Mouse (Mus musculus): ENCODE data around the gene Sfxn5.

Gene Sfxn5

DNA sequence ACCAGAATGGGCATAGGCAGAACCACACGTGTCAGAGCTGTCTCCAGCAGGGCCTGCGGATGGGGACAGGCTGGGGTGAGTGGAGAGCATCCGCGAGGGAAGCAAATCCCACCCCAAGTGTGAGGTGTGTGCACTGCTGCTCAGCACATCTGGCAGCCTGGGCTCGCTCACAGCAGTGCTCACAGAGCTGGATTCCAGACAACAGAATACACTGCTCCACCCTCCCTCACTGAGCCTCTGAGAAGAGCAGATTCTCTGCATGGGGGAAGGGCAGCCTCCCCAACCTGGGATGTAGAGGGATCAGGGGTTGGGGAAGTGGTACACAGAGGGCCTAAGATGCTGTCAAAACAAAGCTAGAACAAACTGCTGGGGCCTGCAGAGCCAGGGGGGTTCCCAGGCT, 98.4 kb downstream of the Sfxn5 start:
- no peak for DNase-seq (ENCODE audit: low read depth, low spot score)

DNA sequence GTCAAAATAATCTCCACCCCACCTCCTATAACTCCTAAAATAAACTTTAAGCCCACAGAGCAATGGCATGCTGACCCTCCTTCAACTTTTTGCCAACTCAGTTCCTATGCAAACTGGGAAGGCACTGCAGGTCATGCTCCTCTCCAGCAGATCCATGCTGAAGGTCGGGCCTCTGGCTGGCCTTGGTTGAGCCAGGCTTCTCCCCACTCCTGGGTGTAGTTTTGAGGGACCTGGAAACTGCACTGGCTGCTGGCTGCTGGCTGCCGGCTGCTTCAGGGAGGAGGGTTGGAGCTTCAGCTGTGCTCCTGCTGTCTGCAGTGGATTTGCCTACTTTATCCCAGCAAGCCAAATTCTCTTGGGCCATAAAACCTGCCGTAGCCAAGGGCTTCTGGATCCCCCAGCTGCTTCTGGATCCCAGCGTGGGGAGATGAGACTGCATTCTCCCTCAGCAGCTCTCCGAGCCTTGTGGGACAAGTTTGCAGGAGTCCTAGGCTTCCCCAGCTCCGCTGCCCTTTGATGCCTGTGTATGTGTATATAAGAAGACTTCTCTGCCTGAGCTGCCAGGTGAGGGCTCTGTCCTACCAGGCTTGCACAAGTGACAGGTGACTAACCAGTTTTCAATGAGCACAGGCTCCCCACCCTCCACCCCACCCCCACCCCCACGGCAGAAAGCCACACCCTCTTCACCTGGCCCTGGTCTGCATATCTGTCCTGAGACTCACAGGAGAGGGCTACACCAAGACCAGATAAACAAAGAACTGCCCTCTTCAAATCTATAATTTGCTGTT, 100.2 kb downstream of the Sfxn5 start:
- DNase-seq (ENCODE audit: low read depth, low spot score) = no peak

DNA sequence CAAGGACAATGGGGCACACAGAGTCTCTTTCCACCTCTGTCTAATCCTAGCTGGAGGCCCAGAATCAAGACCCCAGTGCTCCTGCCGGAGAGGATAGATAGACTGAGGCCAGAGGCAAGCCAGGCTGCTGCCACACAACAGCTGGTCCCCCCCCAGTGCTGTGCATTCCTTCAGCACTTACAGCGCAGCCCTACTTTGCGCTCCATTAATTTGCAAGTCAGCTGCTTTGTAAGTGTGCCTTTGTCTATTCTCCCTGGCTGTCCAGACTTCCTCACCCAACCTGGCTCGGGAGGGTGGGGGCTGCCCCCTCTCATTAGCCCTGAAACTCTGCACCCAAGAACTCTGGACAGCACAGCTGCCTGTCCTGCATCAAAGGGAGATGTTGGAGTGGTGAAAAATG, 101.2 kb downstream of the Sfxn5 start:
- DNase-seq (ENCODE audit: low read depth, low spot score) = no peak

DNA sequence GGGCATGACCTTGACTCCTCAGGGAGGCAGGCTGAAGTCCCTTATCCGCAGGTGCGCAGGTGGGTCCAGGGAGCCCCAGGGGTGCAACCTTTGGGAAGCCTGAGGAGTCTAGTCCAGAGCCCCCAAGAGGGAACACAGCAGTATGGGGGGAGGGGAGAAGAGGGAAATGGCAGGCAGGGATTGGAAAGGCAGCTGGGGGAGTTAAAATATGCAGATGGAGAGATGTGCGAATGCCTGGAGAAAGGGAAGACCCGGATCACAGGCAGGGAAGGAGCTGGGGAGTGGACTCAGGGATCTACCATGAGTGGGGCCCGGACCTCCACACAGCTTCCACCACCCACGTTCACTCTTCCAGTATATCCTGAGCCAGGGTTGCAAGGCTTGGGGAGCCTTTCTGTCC, 101.8 kb downstream of the Sfxn5 start:
- no peak for DNase-seq (ENCODE audit: low read depth, low spot score)

DNA sequence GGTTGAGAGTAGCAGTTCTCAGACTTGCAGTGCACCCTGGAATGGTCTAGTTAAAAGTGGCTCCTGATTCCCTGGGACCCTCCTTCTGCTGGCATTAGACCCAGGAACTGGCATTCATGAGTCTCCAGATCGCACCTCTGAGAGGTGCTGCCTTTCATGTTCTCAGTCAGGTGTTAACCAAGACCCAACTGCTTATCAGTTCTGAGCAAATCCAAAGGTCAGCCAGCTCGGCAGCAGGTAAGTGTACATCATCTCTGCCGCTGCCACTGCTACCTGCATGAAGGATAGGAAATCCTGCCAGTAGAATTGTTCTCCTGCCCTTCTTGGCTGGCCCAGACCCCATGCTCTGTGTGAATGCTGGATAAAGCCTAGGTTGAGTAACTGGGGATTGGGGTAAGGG, 102.5 kb downstream of the Sfxn5 start:
- DNase-seq (ENCODE audit: low read depth, low spot score) = no peak

DNA sequence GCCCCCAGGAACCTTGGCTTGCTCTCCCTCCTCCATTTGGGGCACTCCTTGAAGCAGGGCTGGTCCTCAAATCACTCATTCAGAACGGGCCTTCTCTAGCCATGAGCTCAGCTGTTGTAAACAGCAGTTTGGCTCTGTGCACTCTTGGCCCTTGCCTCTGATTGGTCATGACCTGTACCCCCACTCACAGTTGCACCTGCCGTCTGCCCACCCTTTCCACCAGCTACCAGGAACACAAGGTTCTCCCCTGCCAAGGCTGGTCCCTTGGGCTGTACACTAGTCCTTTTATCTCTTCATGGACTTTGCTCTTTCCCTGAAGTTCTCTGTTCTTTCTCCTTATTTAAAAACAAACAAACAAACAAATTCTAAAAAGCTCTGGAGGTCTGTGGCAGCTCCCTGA, 105.7 kb downstream of the Sfxn5 start:
- no peak for DNase-seq (ENCODE audit: low read depth, low spot score)

DNA sequence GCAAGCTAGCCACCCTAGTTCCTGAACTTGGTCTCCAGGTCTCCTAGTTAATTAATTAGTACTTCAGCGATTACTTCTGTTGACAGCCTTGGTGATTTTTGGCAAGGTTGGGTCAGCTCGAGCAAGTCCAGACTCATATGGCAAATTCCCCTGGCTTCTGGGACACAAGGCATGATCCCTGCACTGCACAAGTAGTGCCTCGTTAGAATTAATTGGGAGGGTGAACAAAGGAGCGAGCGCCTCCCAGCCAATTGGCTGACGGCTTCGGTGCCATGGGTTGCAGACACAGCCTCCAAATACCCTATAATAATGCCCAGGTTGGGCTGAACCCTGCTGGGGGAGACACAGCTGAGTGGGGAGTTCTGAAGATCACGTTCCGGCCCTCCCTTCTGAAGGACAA, 106.7 kb downstream of the Sfxn5 start:
- DNase-seq (ENCODE audit: low read depth, low spot score) = no peak

DNA sequence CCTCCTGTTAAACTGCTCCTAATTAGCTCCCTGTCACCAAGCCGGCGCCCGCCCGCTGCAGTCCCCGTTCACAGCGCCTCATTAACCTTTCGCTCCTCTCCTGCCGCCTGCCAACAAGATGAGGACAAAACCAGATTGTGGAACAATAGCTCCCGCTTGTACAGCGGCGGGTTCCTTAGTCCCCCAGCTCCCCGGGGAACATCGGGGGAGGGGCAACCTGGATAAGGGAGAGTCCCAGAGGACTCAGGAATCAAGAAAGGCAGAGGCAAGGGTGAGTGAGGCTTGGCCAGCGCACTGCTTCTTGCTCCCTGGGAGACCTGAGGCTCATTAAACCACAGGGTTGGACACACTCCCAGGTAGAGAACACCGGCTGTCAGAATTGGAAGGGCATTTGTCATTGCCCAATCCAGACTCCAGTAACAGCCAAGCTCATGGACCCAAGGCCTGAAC, 108.8 kb downstream of the Sfxn5 start:
- no peak for DNase-seq (ENCODE audit: low read depth, low spot score)

DNA sequence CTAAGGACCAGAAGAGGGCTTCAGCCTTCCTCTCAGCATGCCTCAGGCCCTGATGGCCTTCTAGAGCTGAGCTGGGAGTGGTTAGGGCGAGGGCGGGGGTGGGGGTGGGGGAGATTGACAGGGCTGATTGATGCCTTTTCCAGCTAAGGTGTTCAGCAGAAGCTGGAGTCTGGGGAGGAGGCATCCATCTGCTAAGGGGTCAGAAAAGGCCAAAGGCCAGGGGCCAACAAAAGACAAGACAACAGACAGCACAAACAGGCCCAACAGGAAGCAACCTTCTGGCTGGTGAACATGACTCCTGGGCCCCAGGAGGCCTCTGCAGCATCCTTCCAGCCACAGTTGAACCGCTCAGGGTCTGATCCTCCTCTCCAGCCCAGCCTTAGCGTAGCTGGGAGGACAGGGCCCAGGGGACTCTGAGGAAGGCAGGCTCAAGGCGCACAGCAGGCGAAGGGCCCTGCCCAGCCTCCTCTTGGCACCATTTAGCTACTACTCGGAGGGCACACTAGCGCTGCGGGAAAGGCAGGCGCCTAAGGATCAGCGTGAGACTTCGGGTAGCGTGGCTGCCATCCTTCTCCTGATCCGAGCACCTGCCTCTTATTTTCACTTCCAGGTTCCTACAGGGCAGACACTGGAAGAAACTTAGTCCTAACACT, 109.6 kb downstream of the Sfxn5 start:
- DNase-seq (ENCODE audit: low read depth, low spot score) = no peak

DNA sequence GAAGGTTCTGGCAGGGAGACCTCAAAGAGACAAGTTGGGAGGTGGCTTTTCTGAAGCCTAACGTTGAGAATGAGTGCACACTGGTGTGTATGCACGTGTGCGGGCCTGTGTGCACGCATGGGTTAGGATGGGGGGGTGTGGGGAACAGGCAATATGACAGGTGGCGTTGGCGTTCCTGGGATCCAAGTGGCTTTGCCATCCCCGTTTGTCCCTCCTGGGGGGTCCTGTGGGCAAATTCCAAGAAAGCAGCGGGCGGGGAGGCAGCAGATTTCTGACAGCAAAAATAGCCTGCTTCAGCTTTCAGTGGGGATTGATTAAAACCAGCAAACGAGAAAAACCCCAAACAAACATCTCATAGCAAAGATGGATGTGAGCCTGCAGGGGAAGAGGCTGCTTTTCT, 110.7 kb downstream of the Sfxn5 start:
- no peak for DNase-seq (ENCODE audit: low read depth, low spot score)

DNA sequence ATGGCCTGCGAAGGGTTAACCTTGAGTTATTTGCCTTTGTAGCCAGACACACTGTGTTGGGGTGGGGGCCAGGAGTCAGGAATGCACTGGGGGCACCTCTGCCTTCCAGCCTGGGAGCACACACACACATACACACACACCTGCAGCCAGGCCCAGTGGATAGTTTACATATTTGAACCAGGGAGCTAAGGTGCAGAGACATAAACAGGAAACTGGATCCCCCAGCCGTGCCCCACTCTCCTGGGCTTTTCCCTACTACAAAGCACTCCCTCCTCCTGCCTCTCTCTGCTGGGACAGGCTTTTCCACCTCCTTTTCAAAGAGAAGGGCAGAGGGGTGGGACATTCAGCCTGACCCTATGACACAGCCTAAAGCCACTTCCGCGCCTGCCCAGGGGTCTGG, 112.3 kb downstream of the Sfxn5 start:
- no peak for DNase-seq (ENCODE audit: low read depth, low spot score)

DNA sequence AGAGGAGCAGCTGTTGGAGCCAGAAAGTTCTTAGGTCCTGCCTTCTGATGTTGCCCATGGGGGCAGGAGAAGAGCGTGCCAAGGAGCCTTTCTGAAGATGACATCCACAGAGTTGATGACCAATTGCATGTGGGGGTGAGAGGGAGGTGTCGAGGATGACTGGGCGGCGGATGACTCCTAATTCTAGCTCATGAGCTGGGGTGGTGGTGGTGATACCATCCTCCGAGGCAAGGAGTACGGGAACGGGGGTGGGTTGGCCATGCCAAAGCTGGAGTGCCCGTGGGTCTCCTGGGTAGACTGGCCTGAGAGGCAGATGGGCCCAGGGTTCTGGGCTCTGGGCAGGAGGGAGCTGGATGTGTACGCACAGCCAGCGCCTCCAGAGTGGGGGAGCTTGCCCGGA, 113.5 kb downstream of the Sfxn5 start:
- DNase-seq (ENCODE audit: low read depth, low spot score) = no peak

DNA sequence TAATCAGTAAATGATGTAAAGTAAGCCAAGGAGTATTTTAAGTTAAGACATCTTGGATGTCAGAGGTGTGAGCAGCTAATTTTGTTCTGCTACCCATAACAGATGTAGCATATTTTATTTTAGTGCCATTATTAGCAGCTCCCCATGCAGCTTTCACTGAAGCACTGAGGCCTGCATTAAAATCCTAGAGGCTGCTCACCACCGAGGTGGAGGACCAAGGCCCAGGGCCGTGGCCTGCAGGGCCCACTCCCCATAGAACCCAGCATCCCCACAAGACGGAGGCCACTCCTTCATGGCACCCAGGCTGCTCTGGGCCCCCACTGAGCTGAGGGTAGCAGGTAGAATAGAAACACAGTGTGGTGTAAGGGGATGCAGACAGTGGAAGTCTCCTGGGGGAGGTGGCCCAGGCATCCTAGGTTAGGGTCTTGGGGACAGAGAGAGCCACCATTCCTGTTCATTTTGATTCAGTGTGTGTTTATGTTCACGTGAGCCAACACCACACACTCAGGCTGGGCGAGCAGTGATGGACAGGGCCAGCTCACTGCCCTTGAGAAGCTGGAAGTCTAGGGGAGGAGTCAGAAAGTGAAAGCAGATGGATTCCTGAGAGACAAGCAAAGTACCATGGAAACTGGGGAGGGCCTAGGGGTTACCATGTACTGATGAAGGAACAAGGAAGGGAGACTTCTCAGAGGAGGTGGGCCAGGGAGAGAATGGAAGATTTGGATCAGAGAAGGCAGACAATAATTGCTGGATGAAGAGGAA, 114.4 kb downstream of the Sfxn5 start:
- DNase-seq (ENCODE audit: low read depth, low spot score) = no peak

DNA sequence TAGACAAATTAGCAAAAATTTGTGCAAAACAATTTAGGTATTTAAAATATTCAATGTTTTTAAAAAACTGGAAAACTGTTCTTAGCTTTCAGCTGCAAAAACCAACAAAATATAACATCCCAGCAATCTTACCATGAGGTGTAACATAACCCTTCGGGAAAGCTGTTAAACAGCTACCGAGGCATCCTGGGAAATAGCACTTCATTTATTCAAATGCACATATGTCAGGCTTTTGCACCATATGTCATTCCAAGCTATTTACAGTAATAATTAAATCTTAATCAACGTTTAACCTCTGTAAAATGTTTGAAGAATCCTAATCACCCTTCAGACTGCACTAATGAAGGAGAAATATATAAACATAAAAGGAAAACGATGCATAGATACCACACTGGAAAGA, 115.0 kb downstream of the Sfxn5 start:
- DNase-seq (ENCODE audit: low read depth, low spot score) = no peak

DNA sequence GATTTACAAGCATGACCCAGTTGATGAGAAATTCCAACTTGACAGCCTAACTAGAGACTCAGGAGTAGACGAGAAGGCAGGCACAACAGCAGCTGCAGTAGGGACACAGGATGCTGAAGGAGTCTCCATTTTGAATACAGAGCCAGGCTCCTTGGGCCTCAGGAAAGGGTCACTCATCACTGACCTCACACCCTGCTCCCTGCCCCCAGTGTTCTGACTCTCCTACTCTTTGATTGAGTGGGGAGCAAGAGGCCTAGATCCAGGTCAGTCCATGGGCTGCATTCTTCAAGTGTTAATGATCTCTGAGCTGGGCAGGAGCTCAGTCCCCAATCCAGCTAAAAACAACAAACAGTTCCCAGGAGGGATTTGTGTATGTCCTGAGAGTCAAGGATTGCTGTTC, 122.5 kb downstream of the Sfxn5 start:
- DNase-seq (ENCODE audit: low read depth, low spot score) = no peak

DNA sequence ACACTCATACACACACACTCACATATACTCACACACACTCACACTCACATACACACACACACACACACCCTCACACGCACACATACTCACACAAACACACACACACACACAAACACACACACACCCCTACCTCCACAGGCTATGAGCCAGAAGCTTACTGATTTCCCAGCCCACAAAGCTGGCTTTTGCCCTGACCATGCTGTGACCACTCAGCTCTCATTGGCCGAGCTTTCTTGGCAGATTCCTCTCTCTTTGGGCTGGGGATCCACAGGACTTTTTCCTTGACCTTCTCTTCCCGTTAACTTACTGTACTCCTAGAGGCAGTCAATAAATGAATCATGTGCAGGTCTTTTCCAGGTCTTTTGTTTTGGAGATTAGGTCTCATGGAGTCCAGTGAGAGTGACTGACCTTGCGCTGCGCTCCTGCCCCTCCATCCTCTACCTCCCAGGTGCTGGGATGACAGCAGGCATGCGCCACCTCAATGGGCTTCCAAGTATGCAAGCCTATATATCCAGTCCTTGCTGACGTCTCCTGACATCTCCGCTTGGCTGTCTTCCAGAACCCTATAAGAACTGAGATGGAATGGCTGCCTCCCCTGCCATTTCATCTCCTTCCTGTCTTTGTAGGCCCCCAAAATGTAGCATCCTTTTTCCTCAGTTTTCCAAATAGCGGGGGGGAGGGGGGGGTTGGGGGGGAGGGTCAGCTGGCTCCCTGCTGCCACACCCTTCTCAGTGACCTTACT, 123.8 kb downstream of the Sfxn5 start:
- no peak for DNase-seq (ENCODE audit: low read depth, low spot score)

DNA sequence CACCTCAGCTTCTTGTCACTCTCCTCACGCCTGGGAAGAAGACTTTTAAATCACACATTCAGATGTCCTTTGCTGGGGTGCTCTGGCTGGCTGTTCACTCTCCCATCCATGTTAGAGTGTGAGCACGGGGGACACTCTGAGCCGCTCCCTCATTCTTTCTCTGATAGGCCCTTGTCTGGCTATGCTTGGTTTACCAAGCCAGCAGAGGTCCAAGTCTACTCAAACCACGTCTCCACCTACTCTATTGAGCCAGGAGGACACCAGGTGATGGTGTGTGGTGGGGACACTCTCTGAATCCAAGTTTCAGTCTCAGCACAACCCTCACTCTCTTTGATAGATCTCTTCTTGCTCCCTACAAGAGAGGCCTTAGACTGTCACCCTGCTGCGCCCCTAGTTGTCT, 125.9 kb downstream of the Sfxn5 start:
- no peak for DNase-seq (ENCODE audit: low read depth, low spot score)

DNA sequence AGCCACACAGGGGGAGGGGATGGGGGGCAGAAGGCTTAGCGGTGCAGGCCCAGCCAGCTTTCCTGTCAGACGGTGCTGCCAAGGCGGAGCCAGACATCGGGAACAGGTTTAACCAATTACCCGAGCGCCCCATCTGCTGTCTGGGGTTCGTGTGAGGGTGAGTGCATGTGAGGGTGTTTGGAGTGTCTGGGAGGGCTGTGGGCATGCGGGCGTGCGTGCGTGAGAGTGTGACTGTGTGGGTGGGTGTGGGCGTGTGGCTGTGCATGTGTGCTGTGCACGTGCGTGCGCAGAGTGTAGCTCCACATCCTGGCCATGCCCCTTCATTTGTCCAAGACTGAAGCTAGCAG, 126.3 kb downstream of the Sfxn5 start:
- DNase-seq (ENCODE audit: low read depth, low spot score) = no peak

DNA sequence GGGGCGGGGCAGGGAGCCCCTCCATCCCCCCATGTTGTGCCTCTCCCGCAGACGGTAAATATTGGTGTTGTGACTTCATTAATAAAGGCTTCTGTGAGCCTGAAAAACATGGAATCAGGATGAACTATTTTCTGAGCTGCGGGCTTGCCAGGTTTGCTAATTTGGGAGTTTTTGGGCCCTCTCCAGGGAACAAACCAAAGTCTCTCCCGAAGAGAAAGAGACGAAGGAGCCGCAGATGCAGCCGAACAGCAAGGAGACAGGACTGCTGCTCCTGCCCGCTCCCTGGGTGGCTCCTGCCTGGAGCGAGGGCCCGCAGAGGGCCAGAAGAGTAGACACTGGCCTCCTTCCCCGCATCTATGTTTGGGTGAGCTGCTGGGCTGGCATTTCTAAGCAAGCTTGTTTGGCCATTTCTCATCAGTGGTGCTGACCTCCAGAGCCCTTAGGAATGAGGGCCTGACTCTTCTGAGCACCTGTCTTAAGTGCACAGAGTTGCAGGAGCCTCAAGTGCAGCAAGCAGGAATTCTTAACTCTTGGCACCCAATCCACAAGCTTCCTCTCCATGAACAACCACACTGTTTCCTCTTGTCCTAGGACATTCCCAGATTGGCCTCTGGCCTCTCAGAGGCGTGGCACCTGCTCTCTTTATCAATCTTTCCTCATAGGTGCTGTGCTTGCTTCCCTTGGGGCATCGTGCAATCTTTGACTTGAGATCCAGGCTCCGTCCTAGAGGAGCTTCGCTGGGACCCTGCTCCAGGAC, 126.9 kb downstream of the Sfxn5 start:
- no peak for DNase-seq (ENCODE audit: low read depth, low spot score)

DNA sequence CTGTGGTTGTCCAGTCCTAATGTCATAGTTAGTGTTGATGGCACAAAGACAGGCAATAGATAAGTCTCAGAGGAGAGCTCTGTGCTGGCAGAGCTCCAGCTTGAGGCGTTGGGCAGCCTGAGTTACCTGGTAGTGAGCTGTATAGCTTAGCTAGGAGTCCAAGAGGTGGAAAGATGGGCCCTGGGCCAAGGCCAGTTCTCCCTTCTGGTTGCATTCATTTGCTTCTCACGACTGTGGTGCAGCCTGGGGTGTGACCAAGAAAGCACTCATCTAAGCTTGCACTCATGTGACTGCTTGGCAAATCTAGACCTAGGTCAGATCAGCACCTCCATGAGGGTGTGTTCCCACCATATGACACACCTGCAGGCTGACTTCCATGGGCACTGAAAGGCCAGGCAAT, 135.3 kb downstream of the Sfxn5 start:
- no peak for DNase-seq (ENCODE audit: low read depth, low spot score)
